Mouse (Mus musculus): ENCODE measurements at regions not wholly inside any gene's neighbourhood (a gene's known extent, or its start where the extent isn't known, plus 50 kb on each side); places are given as distances from the start of the nearest gene placed in this dataset.
A peak's percentile ranks its signal among the peaks of the same experiment; 100 is the strongest.
"Not testable (repeated sequence)": the region's sequence is repeated elsewhere in the genome, so short reads cannot be mapped to it uniquely, and the experiment has no call there.

DNA sequence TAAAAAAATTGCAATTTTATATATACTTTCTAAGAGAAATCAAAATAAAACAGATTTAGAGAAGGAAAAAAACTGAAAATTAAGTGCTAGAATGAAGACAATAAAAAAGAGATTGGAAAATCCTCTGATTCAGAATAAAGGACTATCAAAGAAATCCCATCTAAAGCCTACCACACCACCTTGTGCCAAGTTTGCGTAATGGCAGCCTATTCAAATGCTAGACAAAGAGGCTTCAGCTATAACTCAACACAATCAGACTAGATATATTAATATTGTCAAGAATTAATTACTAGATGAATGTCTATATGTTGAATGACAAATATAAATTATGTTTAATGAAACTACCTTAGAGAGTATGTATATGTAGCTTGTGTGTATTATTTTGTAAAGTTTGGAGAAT, 221.9 kb upstream of the Ascc3 start:
- peak; percentile 7 for DNase-seq

DNA sequence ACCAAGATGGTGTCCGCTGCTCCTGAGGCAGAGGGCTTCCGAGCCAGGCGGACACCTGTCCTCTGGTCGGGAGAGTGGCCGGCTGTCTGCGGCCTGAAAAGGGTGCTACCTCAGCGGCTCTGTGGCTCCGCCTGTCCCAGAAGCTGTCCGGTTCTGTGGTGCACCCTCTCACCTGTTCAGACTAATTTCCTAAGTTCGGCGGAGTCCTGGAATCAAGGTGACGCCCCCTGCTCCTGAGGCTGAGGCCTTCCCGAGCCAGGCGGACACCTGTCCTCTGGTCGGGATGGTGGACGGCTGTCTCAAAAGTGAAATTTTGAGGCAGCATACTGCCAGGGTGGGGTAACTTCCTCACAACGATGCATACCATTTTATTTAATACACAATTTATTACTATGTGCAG, 199.9 kb upstream of the Ascc3 start:
- not testable (repeated sequence) for DNase-seq
